Mouse (Mus musculus) E14TG2a.4 (cell line): ENCODE results near the gene Trim15.

Experiments
- CTCF ChIP-seq: conservative IDR thresholded peaks from 2 replicates; pipeline ENCODE4 v1.5.1; 2014; ENCODE audit warnings: low read length
- NANOG ChIP-seq: IDR thresholded peaks from 2 replicates; pipeline ENCODE4 v1.6.1; 2014; ENCODE audit warnings: borderline replicate concordance, low read length, mixed read lengths
- POU5F1 ChIP-seq: IDR thresholded peaks from 2 replicates; pipeline ENCODE4 v1.6.1; 2014; ENCODE audit warnings: low read length, borderline replicate concordance

DNA sequence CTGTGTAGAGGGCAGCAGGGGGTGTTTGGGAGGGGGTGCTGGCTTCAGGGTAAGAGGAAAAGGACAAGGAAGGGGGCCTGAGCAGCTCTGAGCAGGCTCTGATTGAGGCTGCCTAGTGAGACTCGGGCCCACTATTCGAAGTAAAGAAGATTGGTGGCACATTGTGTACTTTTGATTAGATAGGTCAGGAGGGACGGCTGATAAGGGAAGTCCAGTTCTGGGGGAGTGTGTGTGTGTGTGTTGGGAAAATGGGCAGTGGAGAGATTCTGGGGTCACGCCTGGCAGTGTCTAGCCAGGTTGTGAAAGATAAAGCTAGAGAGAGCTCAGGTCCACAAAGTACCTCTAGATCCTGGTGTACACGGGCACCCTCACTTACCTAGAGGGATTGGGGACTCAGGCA is 15.4 kb downstream of the Trim15 start:
- TF ChIP-seq CTCF (no peak), NANOG (no peak), POU5F1 (no peak)
